Mouse (Mus musculus): ENCODE data around the gene Mrpl39. TPM values are rescaled to one million over a fixed set of nuclear protein-coding genes. Genes with fewer than 3 reads are reported as not detected.

The Mrpl39 gene
- total RNA-seq, 2 experiments from 2014 or later, result 19.5 to 19.6 TPM

GRCm38 (mm10) chr16:84745721-84746306, 10.3 kb upstream of the Mrpl39 start:
- intact Hi-C loops (cut with DNase I), result no loop called here
- no peak for DNase-seq (ENCODE audit: low spot score in 2 of 2)

DNA sequence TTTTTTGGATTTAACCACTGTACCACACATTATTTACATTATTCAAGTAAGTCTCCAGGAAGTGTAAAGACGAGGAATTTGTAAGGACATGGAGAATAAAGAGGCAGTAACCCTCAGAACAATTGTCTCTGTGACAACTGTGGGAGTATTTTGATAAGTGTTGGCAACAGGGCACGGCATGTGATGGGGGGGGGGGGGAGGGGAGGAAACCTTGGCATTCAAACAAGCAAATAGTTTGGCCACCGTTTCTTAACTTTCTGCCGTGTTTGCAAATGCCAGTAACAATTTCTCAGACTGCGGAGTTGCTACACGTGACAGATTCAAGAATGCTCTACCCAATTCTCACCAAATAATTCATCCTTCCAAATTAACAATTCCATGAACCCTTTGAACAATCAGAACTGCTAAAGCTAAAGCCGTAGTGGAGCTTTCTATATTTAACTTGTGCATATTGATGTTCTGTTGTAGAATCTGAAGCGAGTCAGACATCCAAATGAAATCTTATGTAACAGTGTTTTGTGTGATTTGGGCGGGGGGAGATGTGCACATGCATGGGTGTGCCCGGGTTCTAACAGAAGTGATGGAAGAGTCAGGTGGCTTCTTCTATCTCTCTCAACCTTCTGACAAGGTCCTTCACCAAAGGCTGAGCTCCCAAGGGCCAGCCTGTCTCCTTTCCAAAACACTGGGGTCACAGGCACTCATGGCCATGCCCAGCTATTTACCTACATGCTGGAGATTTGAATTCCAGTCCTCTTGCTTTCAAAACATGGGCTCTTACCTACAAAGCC, 9.4 kb upstream of the Mrpl39 start:
- DNase-seq (ENCODE audit: low spot score in 2 of 2), result no peak
- intact Hi-C loops (cut with DNase I), result no loop called here

DNA sequence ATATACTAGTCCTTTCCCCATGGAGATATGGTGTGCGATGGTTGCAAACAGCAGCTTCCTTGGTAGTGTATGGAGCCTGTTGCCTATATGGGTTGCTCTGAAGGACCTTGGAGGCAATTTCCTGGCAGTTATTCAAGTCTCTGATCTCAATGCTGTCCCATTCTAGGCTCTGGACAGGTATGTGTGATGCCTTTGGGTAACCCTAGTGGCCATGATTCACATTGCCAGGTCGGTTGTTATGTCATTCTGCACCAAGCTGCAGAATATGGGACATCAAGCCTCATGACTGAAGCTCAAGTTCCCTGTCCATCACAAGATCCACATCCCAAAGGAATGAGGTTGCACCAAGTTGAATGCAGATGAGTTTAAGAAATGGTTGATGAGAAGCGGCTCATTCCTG, 1.8 kb upstream of the Mrpl39 start:
- no peak for DNase-seq (ENCODE audit: low spot score in 2 of 2)
- intact Hi-C loops (cut with DNase I), result loop anchor here (5.0 kb wide), 1 partner anchor 260 kb away; no protein-coding TSS in a partner anchor

- DNase-seq (ENCODE audit: low spot score in 2 of 2), result no peak
- intact Hi-C loops (cut with DNase I), result loop anchor here (1.0 to 5.0 kb wide), 4 partner anchors 40 to 263 kb away; partner anchors contain the start of genes Atp5j and Jam2
Observed at GRCm38 (mm10) chr16:84734806-84735165, 756 bp downstream of the Mrpl39 start.

GRCm38 (mm10) chr16:84720670-84721069, 14.9 kb downstream of the Mrpl39 start:
- DNase-seq (ENCODE audit: low spot score in 2 of 2), result peak in 1 of 2 experiments; percentile 47
- intact Hi-C loops (cut with DNase I), result no loop called here

DNA sequence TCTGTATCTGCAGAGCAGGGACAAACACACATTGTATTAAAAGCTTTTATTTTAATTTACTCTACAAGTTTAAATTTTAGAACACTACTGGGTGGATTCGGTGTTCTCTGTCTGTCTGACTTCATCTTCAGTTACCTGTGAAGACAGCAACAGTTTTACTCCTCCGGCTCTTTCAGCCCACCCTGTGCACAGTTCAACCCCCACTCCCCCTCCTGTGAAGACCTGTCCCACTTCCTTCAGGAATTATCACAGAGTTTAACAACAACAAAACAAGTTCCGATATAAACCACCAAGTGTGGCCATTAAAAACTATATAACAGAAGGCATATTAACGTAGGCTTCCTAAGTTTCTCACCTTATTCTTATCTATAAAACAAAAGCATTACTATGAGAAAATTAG, 17.3 kb downstream of the Mrpl39 start:
- DNase-seq (ENCODE audit: low spot score in 2 of 2), result no peak
- intact Hi-C loops (cut with DNase I), result no loop called here

DNA sequence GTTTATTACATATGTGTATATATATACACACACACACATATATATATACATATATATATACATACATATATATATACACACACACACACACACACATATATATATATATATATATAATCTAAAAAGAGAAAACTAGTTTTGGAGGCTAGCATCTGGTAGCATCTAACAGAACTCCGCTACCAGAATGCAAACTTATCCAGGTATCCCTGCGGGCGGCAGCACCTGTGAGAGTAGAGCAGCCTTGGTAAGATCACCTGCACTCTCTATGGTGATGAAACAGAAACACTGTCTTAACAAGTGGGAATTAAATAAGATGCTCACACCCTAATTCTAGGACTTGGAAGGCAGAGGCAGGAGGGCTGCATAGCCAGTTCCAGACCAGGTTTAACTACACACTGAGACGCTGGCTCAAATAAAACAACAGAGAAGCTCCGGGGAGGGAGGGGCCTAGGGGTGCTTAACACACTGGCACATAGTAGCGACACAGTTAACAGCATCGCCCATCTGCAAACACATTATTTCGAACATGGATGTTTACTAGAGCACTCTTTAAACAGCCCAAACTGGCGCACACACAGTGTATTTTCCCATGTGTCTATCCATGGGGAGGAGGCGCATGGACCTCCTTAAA, 17.8 kb downstream of the Mrpl39 start:
- intact Hi-C loops (cut with DNase I), result no loop called here
- DNase-seq (ENCODE audit: low spot score in 2 of 2), result no peak

DNA sequence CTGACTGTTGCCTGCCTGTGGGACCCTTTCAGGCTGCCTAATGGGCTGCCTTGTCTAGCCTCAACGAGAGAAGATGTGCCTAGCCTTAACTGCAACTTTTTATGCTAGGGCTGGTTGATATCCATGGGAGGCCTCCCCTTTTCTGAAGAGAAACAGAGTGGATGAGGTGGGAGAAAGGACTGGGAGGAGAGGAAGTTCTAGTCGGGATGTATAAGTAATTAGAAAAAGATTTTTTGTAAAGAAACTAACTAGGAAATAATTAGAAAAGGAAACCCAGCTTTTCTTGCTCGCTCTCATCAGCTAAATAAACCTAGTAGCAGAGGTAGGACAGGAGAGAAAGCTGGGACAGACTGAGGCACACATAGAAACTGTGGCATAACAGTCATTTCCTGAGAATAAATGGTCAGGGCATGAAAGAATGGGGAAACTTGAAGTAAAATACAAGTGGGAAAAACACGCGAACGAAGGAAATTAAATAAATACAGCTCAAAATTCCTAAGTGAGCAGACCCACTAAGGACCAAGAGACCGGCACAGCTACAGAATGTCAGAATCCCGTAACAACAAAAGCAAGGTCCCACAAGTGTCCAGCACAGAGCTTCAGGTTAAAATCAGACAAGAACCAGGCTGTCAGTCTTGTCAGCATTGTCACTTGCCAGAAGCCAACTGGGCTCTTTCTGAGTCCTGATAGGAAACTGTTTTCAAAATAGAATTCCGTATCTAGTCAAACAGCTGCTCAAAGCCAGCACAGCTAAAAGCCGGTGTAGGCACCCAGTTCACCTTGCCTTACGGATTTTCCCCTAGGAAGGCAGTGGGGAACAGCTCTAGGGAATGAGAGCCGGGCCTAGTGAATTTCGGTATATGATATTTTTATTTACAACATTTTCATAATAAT, 18.6 kb downstream of the Mrpl39 start:
- DNase-seq (ENCODE audit: low spot score in 2 of 2), result no peak
- intact Hi-C loops (cut with DNase I), result no loop called here

DNA sequence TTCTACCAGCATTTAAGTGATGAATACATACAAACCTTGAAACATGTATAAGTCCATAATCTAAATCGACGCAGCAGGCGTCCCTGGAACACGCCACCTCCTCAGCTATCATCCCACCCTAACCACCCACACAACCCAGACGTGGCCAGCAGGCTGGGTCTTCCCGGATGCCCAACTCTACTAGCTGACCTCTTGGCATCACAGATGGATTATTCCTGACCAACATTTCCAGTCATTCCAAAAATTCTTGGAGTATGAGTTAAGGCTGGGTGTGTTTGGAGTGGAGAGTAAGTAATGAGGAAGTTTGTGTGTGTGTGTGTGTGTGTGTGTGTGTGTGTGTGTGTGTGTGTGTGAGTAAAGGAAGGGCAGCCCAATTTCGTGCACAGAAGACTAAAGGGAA, 19.3 kb downstream of the Mrpl39 start:
- DNase-seq (ENCODE audit: low spot score in 2 of 2), result no peak
- intact Hi-C loops (cut with DNase I), result no loop called here

GRCm38 (mm10) chr16:84714978-84715377, 20.6 kb downstream of the Mrpl39 start:
- intact Hi-C loops (cut with DNase I), result no loop called here
- no peak for DNase-seq (ENCODE audit: low spot score in 2 of 2)

- intact Hi-C loops (cut with DNase I), result no loop called here
- no peak for DNase-seq (ENCODE audit: low spot score in 2 of 2)
Observed at GRCm38 (mm10) chr16:84713926-84714325, 21.6 kb downstream of the Mrpl39 start.

DNA sequence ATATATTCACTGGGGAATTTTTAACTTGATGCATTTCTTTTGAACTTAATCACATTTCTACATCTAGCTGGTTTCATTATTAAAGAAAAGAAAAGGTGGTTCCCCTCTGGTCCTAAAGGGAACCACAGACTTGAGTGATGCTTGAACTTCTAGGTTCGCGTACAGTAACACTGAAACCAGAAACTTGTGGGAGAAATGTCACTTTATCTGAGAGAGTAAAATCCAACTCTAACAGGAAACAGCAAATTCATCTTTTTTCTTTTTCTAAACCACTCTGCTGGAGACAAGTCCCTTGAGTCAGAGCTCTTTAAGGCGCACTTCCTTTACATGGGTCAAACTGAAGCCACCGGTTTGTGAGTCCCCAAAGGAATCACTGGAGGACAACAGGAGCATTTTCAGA, 22.4 kb downstream of the Mrpl39 start:
- intact Hi-C loops (cut with DNase I), result no loop called here
- DNase-seq (ENCODE audit: low spot score in 2 of 2), result no peak

DNA sequence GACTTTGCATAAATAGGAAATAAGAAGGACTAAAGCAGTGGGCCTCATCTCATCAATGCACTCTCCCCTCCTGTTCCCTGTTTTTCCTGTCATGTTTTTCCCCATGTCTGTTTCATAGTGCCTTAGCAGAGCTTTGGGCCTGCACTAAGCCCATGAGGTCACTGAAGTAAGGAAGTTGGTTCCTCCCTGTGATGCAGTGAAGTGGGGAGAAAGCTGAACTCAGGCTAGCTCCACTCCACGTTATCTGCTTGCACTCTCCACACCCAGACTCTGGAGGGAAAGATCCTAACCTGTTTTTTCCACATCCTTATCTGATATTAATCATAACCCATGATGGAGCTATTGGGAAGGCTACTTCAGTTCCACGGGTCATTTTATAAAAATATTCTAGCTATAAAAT, 26.9 kb downstream of the Mrpl39 start:
- intact Hi-C loops (cut with DNase I), result no loop called here
- DNase-seq (ENCODE audit: low spot score in 2 of 2), result no peak

- no peak for DNase-seq (ENCODE audit: low spot score in 2 of 2)
- intact Hi-C loops (cut with DNase I), result no loop called here
Observed at GRCm38 (mm10) chr16:84707802-84708201, 27.7 kb downstream of the Mrpl39 start.

- intact Hi-C loops (cut with DNase I), result no loop called here
- no peak for DNase-seq (ENCODE audit: low spot score in 2 of 2)
Observed at GRCm38 (mm10) chr16:84706571-84706970, 29.0 kb downstream of the Mrpl39 start.

DNA sequence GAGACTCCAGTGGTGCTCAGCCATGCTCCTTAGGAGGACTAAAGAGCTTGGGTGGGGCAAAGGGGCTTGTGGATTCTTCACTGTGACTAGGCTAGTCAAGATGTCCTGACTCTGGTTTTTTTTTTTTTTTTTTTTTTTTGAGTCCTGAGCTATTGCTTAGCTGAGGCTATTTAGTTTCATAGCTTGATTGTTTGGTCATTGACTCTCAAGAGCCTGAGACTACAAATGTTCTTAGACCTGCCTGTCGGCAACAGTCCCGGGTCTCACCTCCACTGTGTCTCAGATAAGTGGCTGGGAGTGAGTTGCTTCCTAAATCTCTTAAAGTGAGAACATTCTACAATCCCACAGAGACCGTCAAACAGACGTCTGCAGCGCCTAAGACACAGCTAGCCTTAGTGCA, 30.0 kb downstream of the Mrpl39 start:
- intact Hi-C loops (cut with DNase I), result no loop called here
- DNase-seq (ENCODE audit: low spot score in 2 of 2), result no peak

DNA sequence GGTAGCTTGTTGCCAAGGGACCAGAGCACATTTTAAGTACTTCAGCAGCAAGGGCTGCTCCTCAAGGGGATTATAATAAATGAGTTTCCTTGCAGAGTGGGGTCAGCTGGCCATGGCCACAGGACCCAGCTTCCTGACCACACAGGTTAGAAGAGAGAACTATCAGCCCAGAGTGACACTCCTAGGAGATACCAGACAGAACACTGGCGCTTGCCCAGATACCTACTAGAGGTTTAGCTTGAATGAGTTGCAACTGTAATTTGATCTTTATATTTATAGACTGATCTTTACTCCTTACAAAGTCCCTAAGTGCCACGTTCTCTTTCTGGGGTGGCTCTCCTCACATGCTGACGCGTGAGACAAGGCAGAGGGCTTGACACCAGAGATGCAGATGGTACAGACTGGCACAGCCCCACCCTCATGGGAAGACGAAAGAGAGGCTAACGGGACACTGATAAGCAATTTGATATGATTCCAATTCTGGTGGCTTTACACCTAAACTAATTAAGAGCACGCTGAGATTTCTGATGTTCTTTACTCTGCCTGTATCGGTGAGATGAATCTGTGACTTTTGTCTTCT, 30.8 kb downstream of the Mrpl39 start:
- intact Hi-C loops (cut with DNase I), result no loop called here
- no peak for DNase-seq (ENCODE audit: low spot score in 2 of 2)

DNA sequence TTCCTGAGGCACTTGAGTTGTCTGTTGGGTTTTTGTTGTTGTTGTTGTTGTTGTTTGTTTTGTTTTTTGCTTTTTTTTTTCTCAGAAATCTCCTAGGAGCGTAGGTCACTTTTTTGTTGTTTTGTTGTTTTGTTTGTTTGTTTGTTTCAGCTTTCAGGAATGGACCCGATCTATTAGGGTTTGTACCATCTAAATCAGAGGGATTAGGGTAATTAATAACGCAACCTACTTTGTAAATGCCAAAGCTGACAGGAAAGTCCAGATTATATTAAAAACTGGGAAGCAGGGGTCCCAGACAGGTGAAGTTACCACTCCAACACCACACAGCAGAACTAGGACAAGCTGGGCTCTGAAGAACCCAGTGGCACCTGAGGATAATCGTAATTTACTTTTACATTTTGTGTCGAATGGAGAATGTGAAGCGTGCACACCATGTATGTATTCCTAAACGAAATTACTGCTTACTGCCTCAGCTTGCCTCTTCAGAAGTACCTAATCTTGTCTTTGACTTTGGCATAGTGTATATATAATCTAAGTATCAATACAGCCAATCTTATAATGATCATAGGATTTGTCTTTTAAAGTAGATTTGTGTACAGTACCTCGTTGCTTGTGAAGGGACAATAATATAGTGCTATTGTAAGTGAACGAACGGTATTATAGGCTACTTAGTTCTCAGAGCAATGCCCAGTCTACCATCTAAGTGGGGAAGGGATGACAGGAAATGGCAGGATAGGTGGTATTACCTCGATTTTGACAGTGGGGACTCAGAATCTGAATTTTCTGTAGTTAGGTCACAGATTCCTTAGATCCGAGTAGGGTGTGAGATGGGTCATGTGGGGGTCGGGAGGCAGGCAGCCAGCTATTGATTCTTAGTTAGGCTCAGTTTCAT, 31.5 kb downstream of the Mrpl39 start:
- intact Hi-C loops (cut with DNase I), result no loop called here
- no peak for DNase-seq (ENCODE audit: low spot score in 2 of 2)

Measured in left cerebral cortex, postnatal 25 days (tissue).